Mouse (Mus musculus): Measurements from ENCODE around the gene Mospd1.

Gene Mospd1

DNA sequence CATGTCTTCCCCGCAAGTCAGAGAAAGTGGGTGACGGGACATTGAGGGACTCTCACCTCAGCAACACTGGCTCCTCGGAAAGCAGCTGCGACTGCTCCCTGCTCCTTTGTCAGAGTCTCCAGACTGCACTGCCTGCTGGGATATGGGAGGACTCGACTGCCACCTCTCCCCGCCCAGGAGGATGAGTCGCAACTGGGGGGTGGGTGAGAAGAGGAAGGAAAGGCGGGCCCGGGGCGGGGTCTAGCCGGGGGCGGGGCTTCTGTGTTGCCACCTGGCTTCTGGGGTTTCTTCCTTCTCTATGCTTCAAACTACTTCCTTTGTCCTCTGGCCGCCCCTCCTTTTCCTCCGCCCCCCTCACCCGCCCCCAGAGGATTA, at the start of gene Mospd1:
Gene Mospd1, minus strand, starts transcription at position 137 of the 375 bp plus-strand sequence.
- peak; percentile 77 to 79 for DNase-seq (ENCODE audit: low spot score in 2 of 2)

GRCm38 (mm10) chrX:53386362-53386761, 16.1 kb upstream of the Mospd1 start:
- no peak for DNase-seq (ENCODE audit: low spot score in 2 of 2)

GRCm38 (mm10) chrX:53383122-53383521, 12.8 kb upstream of the Mospd1 start:
- DNase-seq (ENCODE audit: low spot score in 2 of 2): no peak

GRCm38 (mm10) chrX:53369534-53370365, 552 bp downstream of the Mospd1 start:
- peak in 1 of 2 experiments; percentile 3 for DNase-seq (ENCODE audit: low spot score in 2 of 2)

GRCm38 (mm10) chrX:53364668-53365383, 5.5 kb downstream of the Mospd1 start:
- DNase-seq (ENCODE audit: low spot score in 2 of 2): no peak

DNA sequence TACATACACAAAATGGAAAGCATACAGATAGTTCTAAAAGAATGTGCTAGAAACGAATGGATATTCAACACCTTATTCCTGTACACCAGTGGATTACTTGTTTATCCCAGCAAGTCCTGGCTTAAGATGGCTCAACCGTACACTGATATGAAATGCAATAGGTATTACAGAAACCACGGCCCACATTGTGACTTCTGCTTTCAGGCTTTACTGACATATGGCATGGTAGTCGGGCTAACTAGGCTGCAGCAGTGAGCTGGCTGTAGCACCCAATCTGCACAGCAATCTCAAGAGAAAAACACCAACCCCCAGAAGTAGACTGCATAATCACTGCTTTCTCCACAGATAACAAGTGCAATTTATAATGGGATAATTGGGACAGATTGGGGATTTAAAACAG, 21.9 kb downstream of the Mospd1 start:
- DNase-seq (ENCODE audit: low spot score in 2 of 2): no peak

- DNase-seq (ENCODE audit: low spot score in 2 of 2): peak in 1 of 2 experiments; percentile 9
Observed at GRCm38 (mm10) chrX:53341531-53341930, 28.8 kb downstream of the Mospd1 start.

- DNase-seq (ENCODE audit: low spot score in 2 of 2): no peak
Observed at GRCm38 (mm10) chrX:53337355-53337754, 32.9 kb downstream of the Mospd1 start.

- no peak for DNase-seq (ENCODE audit: low spot score in 2 of 2)
Observed at GRCm38 (mm10) chrX:53330396-53330795, 39.9 kb downstream of the Mospd1 start.

GRCm38 (mm10) chrX:53321111-53321510, 49.2 kb downstream of the Mospd1 start:
- DNase-seq (ENCODE audit: low spot score in 2 of 2): no peak

DNA sequence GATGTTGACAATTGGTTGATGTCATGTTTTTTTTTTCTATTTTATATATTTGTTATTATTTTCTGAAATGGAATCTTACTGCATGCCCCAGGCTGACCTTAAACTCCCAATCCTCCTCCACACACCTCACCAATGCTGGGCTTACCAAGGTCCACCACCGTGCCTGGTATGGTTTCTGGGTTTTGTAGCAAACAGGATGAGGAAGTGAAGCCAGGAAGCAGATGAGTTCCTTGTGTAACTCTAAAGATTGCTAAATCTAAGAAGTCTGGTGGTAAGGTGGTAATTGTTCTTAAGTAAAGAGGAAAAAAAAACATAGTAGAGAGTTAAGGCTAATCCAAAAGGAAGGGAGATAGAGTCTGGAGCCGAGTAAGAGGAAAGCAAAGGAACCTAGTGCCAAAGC, 49.7 kb downstream of the Mospd1 start:
- DNase-seq (ENCODE audit: low spot score in 2 of 2): no peak

All from frontal cortex, postnatal 10 days (tissue).